Mouse (Mus musculus): ENCODE results near the gene Umad1. TPM values are rescaled to one million over a fixed set of nuclear protein-coding genes. Genes with fewer than 3 reads are reported as not detected.
A peak's percentile ranks its signal among the peaks of the same experiment; 100 is the strongest.

Gene Umad1
- polyA plus RNA-seq, 1 experiment: 5.9 TPM

DNA sequence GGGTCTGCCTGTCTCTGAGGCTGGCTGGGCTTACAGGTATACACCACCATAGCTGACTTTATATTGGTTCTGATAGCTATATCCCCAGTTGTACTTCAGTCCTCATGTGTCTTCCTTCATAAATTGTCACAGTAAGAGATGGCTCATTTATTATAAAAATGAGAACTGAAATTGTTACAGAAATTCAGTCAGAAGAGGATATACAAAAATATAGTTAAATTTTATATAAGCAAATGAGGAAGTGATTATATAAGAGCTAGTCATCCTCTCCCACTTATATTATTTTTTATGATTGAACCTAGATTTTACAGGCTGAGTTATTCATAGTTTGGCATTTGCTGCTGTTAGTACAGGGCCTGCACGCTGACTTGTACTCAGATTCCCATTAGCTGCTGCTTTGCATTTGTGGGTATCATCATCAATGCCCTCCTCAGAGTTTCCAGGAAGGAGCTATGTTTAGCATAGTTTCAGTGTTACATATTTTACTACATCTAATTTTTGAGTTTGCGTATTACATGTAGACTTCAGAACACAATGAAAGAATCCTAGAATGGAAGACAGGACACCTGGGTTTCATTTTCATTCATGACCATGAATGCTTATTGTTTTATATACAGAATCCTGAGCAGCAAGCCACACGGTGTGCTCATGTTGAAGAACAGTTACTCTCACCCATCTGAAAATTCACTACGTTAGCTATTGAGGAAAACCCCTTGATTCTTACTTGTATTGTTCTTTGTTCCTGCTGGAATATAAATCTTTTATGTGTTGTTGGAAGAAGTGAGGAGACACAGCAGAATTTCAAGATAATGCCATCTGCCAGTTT is 29.9 kb downstream of the Umad1 start:
- no peaks in the 10 kb centered on the region for H3K27me3 ChIP-seq (ENCODE audit: control insufficient read depth, insufficient read depth, insufficient read length)
- H3K4me3 ChIP-seq: no peak overlapping the region
- H3ac ChIP-seq (ENCODE audit: control insufficient read depth, insufficient read length): no peak overlapping the region
- no peak overlapping the region for H3K4me2 ChIP-seq (ENCODE audit: low read depth)
- H3K36me3 ChIP-seq (ENCODE audit: control insufficient read depth, insufficient read depth): no peaks in the 10 kb centered on the region
- TF ChIP-seq POLR2AphosphoS2 (IDR thresholded peaks at IDR 0.05; ENCODE audit: insufficient read length, low read depth): no peak
- H3K79me2 ChIP-seq (ENCODE audit: control insufficient read depth, insufficient read depth): no peaks in the 10 kb centered on the region

- no peaks in the 10 kb centered on the region for H3K27me3 ChIP-seq (ENCODE audit: control insufficient read depth, insufficient read depth, insufficient read length)
- no peak overlapping the region for H3K4me3 ChIP-seq
- no peaks in the 10 kb centered on the region for H3K36me3 ChIP-seq (ENCODE audit: control insufficient read depth, insufficient read depth)
- H3K79me2 ChIP-seq (ENCODE audit: control insufficient read depth, insufficient read depth): no peaks in the 10 kb centered on the region
- no peak overlapping the region for H3ac ChIP-seq (ENCODE audit: control insufficient read depth, insufficient read length)
- TF ChIP-seq POLR2AphosphoS2 (IDR thresholded peaks at IDR 0.05; ENCODE audit: insufficient read length, low read depth) (no peak), TCF3 (IDR thresholded peaks at IDR 0.05; ENCODE audit: insufficient read length, low read depth) (no peak)
- no peak overlapping the region for H3K4me2 ChIP-seq (ENCODE audit: low read depth)
Measured at GRCm38 (mm10) chr6:8294048-8294784, 35.1 kb downstream of the Umad1 start.

DNA sequence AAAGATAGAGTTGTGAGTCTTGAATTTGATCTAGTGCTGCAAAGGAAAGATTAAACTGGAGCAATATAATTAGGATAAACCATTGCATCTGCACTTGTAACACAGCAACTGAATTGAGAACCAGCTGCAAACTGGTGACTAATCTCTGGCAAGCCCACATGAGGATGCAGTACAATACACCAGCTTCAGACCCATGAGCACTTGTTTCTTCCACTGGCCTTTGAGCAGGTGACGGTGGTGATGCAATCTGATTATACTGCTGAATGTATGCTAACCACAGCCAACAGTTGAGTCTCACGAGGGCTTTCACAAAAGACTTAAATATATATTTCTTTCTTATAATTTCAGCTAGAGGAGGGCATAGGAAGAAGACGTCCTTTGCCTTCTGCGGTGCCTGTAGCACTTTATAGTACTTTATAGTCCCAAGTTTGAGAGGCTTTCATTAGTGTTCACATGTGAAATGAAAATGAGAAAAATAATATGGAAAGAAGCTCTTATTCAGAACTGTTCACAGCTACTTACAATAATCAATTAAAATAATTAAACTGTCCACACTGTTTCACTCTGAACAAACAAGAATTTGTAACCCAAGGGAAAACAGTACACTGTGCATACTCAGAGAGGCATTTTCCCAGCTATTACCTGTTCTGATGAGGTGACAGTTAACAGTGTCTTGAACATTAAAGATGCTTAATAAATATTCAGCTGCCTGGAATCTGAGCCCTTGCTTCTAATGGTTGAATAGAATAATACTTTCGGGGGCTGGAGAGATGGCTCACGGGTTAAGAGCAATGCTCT is 40.2 kb downstream of the Umad1 start:
- no peak for TF ChIP-seq POLR2A (IDR thresholded peaks at IDR 0.05; ENCODE audit: insufficient read length, low read depth)
- TF ChIP-seq POLR2AphosphoS2 (IDR thresholded peaks at IDR 0.05; ENCODE audit: insufficient read length, low read depth): no peak
- TF ChIP-seq USF1 (IDR thresholded peaks at IDR 0.05; ENCODE audit: low read depth): no peak
- TF ChIP-seq MYOG (IDR thresholded peaks at IDR 0.05; ENCODE audit: control insufficient read depth in 1 of 3, insufficient read depth in 1 of 3, insufficient read length in 2 of 3, low read depth in 2 of 3): peak in 2 of 3 experiments; percentile 9 to 44
- no peak for TF ChIP-seq MAX (IDR thresholded peaks at IDR 0.05; ENCODE audit: low read depth)
- no peak for TF ChIP-seq TCF12 (IDR thresholded peaks at IDR 0.05; ENCODE audit: insufficient read depth, poor library complexity, severe bottlenecking)
- peak in 2 of 3 experiments; percentile 39 to 63 for TF ChIP-seq MYOD1 (IDR thresholded peaks at IDR 0.05; ENCODE audit: control insufficient read depth in 1 of 3, insufficient read length in 2 of 3, low read depth in 2 of 3)
- peak; percentile 68; the same call in 1 of the 2 replicates for TF ChIP-seq CEBPB (IDR thresholded peaks at IDR 0.05; ENCODE audit: insufficient read depth, poor library complexity, severe bottlenecking)
- TF ChIP-seq E2F4 (IDR thresholded peaks at IDR 0.05; ENCODE audit: insufficient read depth): no peak
- no peak for TF ChIP-seq TCF3 (IDR thresholded peaks at IDR 0.05; ENCODE audit: insufficient read length, low read depth)
- TF ChIP-seq SRF (IDR thresholded peaks at IDR 0.05; ENCODE audit: control insufficient read depth, insufficient read length, low read depth): no peak
- no peak for TF ChIP-seq REST (IDR thresholded peaks at IDR 0.05; ENCODE audit: insufficient read depth, insufficient read length)
- H3K4me2 ChIP-seq (ENCODE audit: low read depth): no peak overlapping the region

DNA sequence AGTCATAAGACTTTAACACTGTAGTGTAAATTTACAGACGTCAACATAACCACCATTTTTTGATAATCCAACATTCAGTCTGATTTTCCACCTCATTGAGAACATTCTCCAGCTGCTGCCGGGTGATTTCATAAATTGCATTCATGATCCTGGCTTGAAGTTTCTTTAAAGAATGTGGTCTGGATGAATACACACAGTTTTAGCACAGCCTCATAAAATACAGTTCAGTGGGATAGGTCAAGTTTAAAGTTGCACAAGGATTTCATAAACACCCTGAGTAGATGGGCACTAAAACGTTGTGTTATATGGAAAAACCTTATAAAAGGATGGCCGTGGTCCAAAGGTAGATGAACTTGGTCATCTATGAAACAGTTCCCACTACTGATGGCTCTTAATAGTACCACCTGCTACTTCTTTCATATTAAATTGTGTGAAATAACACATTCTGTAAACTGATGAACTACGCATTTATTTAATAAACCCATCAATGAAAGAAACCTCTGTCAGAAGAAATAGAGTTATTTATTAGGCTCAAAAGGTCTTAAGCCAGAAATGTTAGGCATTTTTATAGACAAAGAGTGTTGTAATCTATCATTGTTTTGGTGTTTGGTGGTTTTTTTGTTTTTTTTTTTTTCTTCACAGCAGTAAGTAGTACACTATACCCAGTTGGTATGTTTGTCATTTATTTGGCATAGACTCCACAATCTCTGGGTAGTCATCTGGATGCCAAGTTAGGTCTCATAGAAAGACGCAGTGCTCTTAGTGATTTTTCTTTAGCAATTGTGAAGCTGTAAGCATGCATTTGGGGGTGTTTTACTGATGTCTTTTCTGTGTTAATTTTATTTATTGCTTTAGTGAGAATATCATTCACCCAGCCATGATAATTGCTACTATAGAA is 49.0 kb downstream of the Umad1 start:
- TF ChIP-seq TCF12 (IDR thresholded peaks at IDR 0.05; ENCODE audit: insufficient read depth, poor library complexity, severe bottlenecking): no peak
- TF ChIP-seq CEBPB (IDR thresholded peaks at IDR 0.05; ENCODE audit: insufficient read depth, poor library complexity, severe bottlenecking): 0 out of 2 replicates have a peak, but pooled peaks have one; percentile 4
- no peak for TF ChIP-seq MYOD1 (IDR thresholded peaks at IDR 0.05; ENCODE audit: control insufficient read depth in 1 of 3, insufficient read length in 2 of 3, low read depth in 2 of 3)
- no peak for TF ChIP-seq MAX (IDR thresholded peaks at IDR 0.05; ENCODE audit: low read depth)
- TF ChIP-seq POLR2A (IDR thresholded peaks at IDR 0.05; ENCODE audit: insufficient read length, low read depth): no peak
- no peak for TF ChIP-seq REST (IDR thresholded peaks at IDR 0.05; ENCODE audit: insufficient read depth, insufficient read length)
- no peak overlapping the region for H3K4me2 ChIP-seq (ENCODE audit: low read depth)

More for the DNA sequence above, 40.2 kb downstream of the Umad1 start:
- H3K79me2 ChIP-seq (ENCODE audit: control insufficient read depth, insufficient read depth): no peaks in the 10 kb centered on the region
- no peaks in the 10 kb centered on the region for H3K36me3 ChIP-seq (ENCODE audit: control insufficient read depth, insufficient read depth)
- no peak overlapping the region for H3K4me3 ChIP-seq
- H3K27me3 ChIP-seq (ENCODE audit: control insufficient read depth, insufficient read depth, insufficient read length): no peaks in the 10 kb centered on the region
- H3ac ChIP-seq (ENCODE audit: control insufficient read depth, insufficient read length): no peak overlapping the region

More for the DNA sequence above, 49.0 kb downstream of the Umad1 start:
- H3K4me3 ChIP-seq: no peak overlapping the region
- no peaks in the 10 kb centered on the region for H3K27me3 ChIP-seq (ENCODE audit: control insufficient read depth, insufficient read depth, insufficient read length)
- no peak overlapping the region for H3ac ChIP-seq (ENCODE audit: control insufficient read depth, insufficient read length)
- H3K36me3 ChIP-seq (ENCODE audit: control insufficient read depth, insufficient read depth): no peaks in the 10 kb centered on the region
- no peaks in the 10 kb centered on the region for H3K79me2 ChIP-seq (ENCODE audit: control insufficient read depth, insufficient read depth)
